ENCODE assay signal across 23 mouse cellular contexts in genomic region chr12:74894870-74895423, GRCm38 (mm10).
A peak's percentile ranks its signal among the peaks of the same experiment; 100 is the strongest.
DNase-seq lines count a peak whose midpoint lies in the region; ATAC-seq and TF ChIP-seq lines count a peak whose summit lies in the region.
"Had no signal": no experiment of that assay in that cellular context is flagged by ENCODE, and none has a peak within 500 bp of the region (broad histone marks: within the 10 kb centered on the region; RNA-seq: fewer than 3 reads in every experiment).

No protein-coding gene starts in this region.

- H3K36me3 ChIP-seq in heart, embryonic 15.5 days, result no peaks in the 10 kb centered on the region
- H3K36me3 ChIP-seq: forebrain, embryonic 15.5 days; heart, embryonic 10.5 days had no signal

- H3K9ac ChIP-seq in heart, embryonic 15.5 days, result no peak overlapping the region
- H3K9ac ChIP-seq: forebrain, embryonic 15.5 days; hindbrain, embryonic 14.5 days; liver, embryonic 14.5 days had no signal

- H3K4me2 ChIP-seq in heart, embryonic 15.5 days, result 0 out of 2 replicates have a peak overlapping the region, but pooled peaks have one; percentile 4
- H3K4me2 ChIP-seq: forebrain, embryonic 15.5 days; hindbrain, embryonic 14.5 days had no signal

- no peak for ATAC-seq in heart, embryonic 15.5 days (replicated peaks; ENCODE audit: insufficient number of reproducible peaks, insufficient read depth, low FRiP score, low read depth)
- ATAC-seq in megakaryocyte, adult 5-6 weeks (ENCODE audit: poor library complexity, severe bottlenecking), result peak; percentile 55
- ATAC-seq: forebrain, embryonic 15.5 days; intestine, embryonic 16.5 days; midbrain, embryonic 16.5 days had no signal

- 62% methylated on average over 11 of the region's 11 CpGs for WGBS in heart, embryonic 15.5 days

- DNase-seq in heart, postnatal 14 days, result no peak
- peak; percentile 7 for DNase-seq in testis, postnatal 14 days (ENCODE audit: low spot score)
- no peak for DNase-seq in testis, postnatal 10 days (ENCODE audit: low spot score)
- no peak for DNase-seq in frontal cortex, postnatal 14 days (ENCODE audit: low spot score in 2 of 2)
- DNase-seq in MN1 (ENCODE audit: low spot score), result no peak
- no peak for DNase-seq in layer of hippocampus, adult 2 months (ENCODE audit: low spot score in 2 of 2)
- DNase-seq: adrenal gland, adult 8-10 months; cerebellum, adult 9-11 months; embryo, embryonic 11 days; gastrocnemius, postnatal 36 days; kidney, postnatal 36 days; layer of hippocampus, postnatal 36 days; retina, postnatal 1 day; right cerebral cortex, postnatal 4 days had no signal

- no peaks in the 10 kb centered on the region for H3K27me3 ChIP-seq in heart, embryonic 15.5 days
- H3K27me3 ChIP-seq: forebrain, embryonic 15.5 days had no signal

- no peaks in the 10 kb centered on the region for H3K4me1 ChIP-seq in heart, embryonic 15.5 days (replicated peaks)
- H3K4me1 ChIP-seq: forebrain, embryonic 15.5 days; heart, embryonic 10.5 days had no signal

- no peaks in the 10 kb centered on the region for H3K9me3 ChIP-seq in heart, embryonic 15.5 days (replicated peaks)
- H3K9me3 ChIP-seq: forebrain, embryonic 15.5 days; heart, embryonic 10.5 days had no signal

- intact Hi-C loops in heart, postnatal 14 days (cut with DNase I), result no loop called here

- H3K4me3 ChIP-seq in heart, embryonic 15.5 days, result no peak overlapping the region
- no peak overlapping the region for H3K4me3 ChIP-seq in layer of hippocampus, adult 2 months
- H3K4me3 ChIP-seq: forebrain, embryonic 15.5 days; heart, embryonic 10.5 days had no signal

- H3K27ac ChIP-seq in heart, embryonic 15.5 days, result no peak overlapping the region
- no peak overlapping the region for H3K27ac ChIP-seq in layer of hippocampus, adult 2 months
- H3K27ac ChIP-seq: forebrain, embryonic 15.5 days; heart, embryonic 10.5 days; hindbrain, embryonic 14.5 days; liver, embryonic 14.5 days; macrophage had no signal

- TF ChIP-seq CTCF in layer of hippocampus, adult 2 months (conservative IDR thresholded peaks at IDR 0.05), result no peak
